Mouse (Mus musculus) frontal cortex, postnatal 10 days (tissue): ENCODE data around the gene Nos3.

Experiments
- DNase-seq, 2 experiments: peaks; one replicate each; pipeline ENCODE4 v3.0.0; 2022; ENCODE audit warnings: low spot score in 2 of 2, mixed read lengths in 1 of 2

Nos3 gene

GRCm38 (mm10) chr5:24399686-24400085, 35.1 kb downstream of the Nos3 start:
- no peak for DNase-seq

- DNase-seq: no peak
Measured at GRCm38 (mm10) chr5:24400362-24400761, 35.8 kb downstream of the Nos3 start.

GRCm38 (mm10) chr5:24400911-24401605, 36.4 kb downstream of the Nos3 start:
- no peak for DNase-seq

- no peak for DNase-seq
Measured at GRCm38 (mm10) chr5:24401969-24402368, 37.4 kb downstream of the Nos3 start.

GRCm38 (mm10) chr5:24404594-24405360, 40.2 kb downstream of the Nos3 start:
- no peak for DNase-seq

- no peak for DNase-seq
Measured at GRCm38 (mm10) chr5:24405389-24405876, 40.8 kb downstream of the Nos3 start.

GRCm38 (mm10) chr5:24408651-24409050, 44.0 kb downstream of the Nos3 start:
- no peak for DNase-seq

GRCm38 (mm10) chr5:24409466-24409865, 44.9 kb downstream of the Nos3 start:
- DNase-seq: no peak

- no peak for DNase-seq
Measured at GRCm38 (mm10) chr5:24412063-24412462, 47.5 kb downstream of the Nos3 start.

GRCm38 (mm10) chr5:24413042-24413693, 48.6 kb downstream of the Nos3 start, which contains the start of gene Asic3:
Gene Asic3 (plus strand): TSS chr5:24413392.
- DNase-seq: no peak

- DNase-seq: no peak
Measured at GRCm38 (mm10) chr5:24413938-24414337, 49.3 kb downstream of the Nos3 start.

- DNase-seq: peak in 1 of 2 experiments; percentile 59
Measured at GRCm38 (mm10) chr5:24416222-24416736, 51.7 kb downstream of the Nos3 start.

GRCm38 (mm10) chr5:24417587-24417986, 53.0 kb downstream of the Nos3 start:
- DNase-seq: no peak

- no peak for DNase-seq
Measured at GRCm38 (mm10) chr5:24420381-24420780, 55.8 kb downstream of the Nos3 start.

- DNase-seq: peak; percentile 98 to 99
Measured at GRCm38 (mm10) chr5:24423129-24424003, 58.8 kb downstream of the Nos3 start, which contains the start of the genes Cdk5 and Slc4a2. Gene Cdk5 (minus strand): TSS chr5:24423530. Gene Slc4a2 (plus strand): TSS chr5:24423837.

GRCm38 (mm10) chr5:24424004-24424781, 59.6 kb downstream of the Nos3 start:
- no peak for DNase-seq

- DNase-seq: peak; percentile 60 to 76
Measured at GRCm38 (mm10) chr5:24424861-24425411, 60.3 kb downstream of the Nos3 start.

GRCm38 (mm10) chr5:24425421-24426036, 60.9 kb downstream of the Nos3 start:
- DNase-seq: peak in 1 of 2 experiments; percentile 54

- DNase-seq: no peak
Measured at GRCm38 (mm10) chr5:24426037-24426432, 61.4 kb downstream of the Nos3 start.
